Comparison of ENCODE assay signal across 25 mouse cellular contexts in the genomic region with DNA sequence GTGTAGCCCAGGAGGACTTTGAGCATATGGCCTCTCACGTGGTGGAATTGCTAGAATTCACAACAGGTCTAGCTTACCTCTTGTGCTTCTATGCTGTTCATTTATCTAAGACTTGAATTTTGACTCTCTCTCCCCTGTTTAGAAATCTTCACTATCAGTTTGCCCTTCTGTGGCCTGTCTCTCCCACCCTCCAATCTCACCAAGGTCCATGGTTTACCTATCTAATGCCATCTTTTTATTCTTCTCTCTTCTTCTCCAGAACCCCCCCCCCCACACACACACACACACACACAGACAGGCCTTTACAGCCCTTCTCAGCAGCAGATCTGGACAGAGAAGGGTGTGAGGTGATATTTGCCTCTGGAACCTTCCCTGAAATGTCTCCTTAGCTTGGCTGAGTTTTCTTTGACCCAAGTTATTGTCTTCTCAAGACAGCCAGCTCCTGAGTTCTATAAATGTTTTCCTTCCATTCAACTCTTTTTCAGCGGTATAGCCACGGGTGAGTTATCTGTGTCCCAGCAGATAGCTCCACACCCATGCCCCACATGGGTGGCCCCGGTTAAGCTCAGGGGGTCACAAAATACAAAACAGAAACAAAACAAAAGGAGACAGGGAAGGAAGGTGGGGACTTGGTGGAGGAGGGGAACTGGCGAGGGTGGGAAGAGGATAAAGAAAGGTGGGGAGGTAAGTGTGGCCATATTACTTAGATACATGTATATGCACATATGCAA. TPM values are rescaled to one million over a fixed set of nuclear protein-coding genes. Genes with fewer than 3 reads are reported as not detected.
A peak's percentile ranks its signal among the peaks of the same experiment; 100 is the strongest.
DNase-seq lines count a peak whose midpoint lies in the region; ATAC-seq lines count a peak whose summit lies in the region.
"Had no signal": no experiment of that assay in that cellular context is flagged by ENCODE, and none has a peak within 500 bp of the region (broad histone marks: within the 10 kb centered on the region; RNA-seq: fewer than 3 reads in every experiment).

No protein-coding gene starts in this region.

- no peaks in the 10 kb centered on the region for H3K27me3 ChIP-seq in heart, embryonic 11.5 days (ENCODE audit: control insufficient read depth, insufficient read depth, low read length)
- no peaks in the 10 kb centered on the region for H3K27me3 ChIP-seq in liver, embryonic 16.5 days (ENCODE audit: control insufficient read depth, insufficient read depth, low read depth, low read length)
- H3K27me3 ChIP-seq in midbrain, embryonic 10.5 days (ENCODE audit: low read depth, poor library complexity, severe bottlenecking), result no peaks in the 10 kb centered on the region
- H3K27me3 ChIP-seq: embryonic facial prominence, embryonic 12.5 days; forebrain, embryonic 13.5 days; heart, embryonic 15.5 days; midbrain, embryonic 15.5 days; neural tube, embryonic 12.5 days had no signal

- no peak overlapping the region for H3K9ac ChIP-seq in heart, embryonic 11.5 days (ENCODE audit: low read depth, low read length)
- H3K9ac ChIP-seq in liver, embryonic 16.5 days (ENCODE audit: low read depth, low read length), result no peak overlapping the region; the same call in 1 of the 2 replicates
- H3K9ac ChIP-seq: embryonic facial prominence, embryonic 12.5 days; forebrain, embryonic 13.5 days; heart, embryonic 15.5 days; midbrain, embryonic 15.5 days; neural tube, embryonic 12.5 days had no signal

- H3K36me3 ChIP-seq in heart, embryonic 11.5 days (ENCODE audit: control insufficient read depth, insufficient read depth, low read length), result no peaks in the 10 kb centered on the region
- H3K36me3 ChIP-seq in liver, embryonic 16.5 days (ENCODE audit: control insufficient read depth, insufficient read depth), result no peaks in the 10 kb centered on the region
- no peaks in the 10 kb centered on the region for H3K36me3 ChIP-seq in midbrain, embryonic 10.5 days
- H3K36me3 ChIP-seq: embryonic facial prominence, embryonic 12.5 days; heart, embryonic 15.5 days; midbrain, embryonic 15.5 days; neural tube, embryonic 12.5 days had no signal

- DNase-seq in heart, adult 11 months, result no peak
- peak; percentile 11 for DNase-seq in c-Kit-negative CD71-positive TER-119-positive erythroid progenitor cells, embryonic 14.5 days (ENCODE audit: low read depth, low spot score)
- peak; percentile 60 for DNase-seq in liver
- no peak for DNase-seq in midbrain, embryonic 10.5 days (ENCODE audit: low spot score)
- no peak for DNase-seq in adrenal gland, postnatal 25 days
- no peak for DNase-seq in yolk sac, embryonic 10.5 days (ENCODE audit: low spot score)
- DNase-seq: adrenal gland, postnatal 10 days; B cell, adult 2 months; cerebellum, adult 11-12 months; cerebellum, postnatal 25 days; kidney, adult 11 months; kidney, postnatal 4 days; layer of hippocampus, adult 9-11 months; right cerebral cortex, postnatal 14 days had no signal

- peak overlapping the region; percentile 4; the same call in 1 of the 2 replicates for H3K4me2 ChIP-seq in heart, embryonic 11.5 days
- peak overlapping the region; percentile 17 for H3K4me2 ChIP-seq in liver, embryonic 16.5 days (ENCODE audit: low read depth, low read length)
- H3K4me2 ChIP-seq: embryonic facial prominence, embryonic 12.5 days; forebrain, embryonic 13.5 days; heart, embryonic 15.5 days; midbrain, embryonic 15.5 days; neural tube, embryonic 12.5 days had no signal

- WGBS in heart, embryonic 11.5 days (ENCODE audit: insufficient replicate concordance), result 65% methylated on average over 5 of the region's 5 CpGs
- 32% methylated on average over 5 of the region's 5 CpGs for WGBS in liver, embryonic 16.5 days (ENCODE audit: insufficient replicate concordance)
- 84% methylated on average over 5 of the region's 5 CpGs for WGBS in midbrain, embryonic 10.5 days

- peak overlapping the region; percentile 46 for H3K27ac ChIP-seq in heart, embryonic 11.5 days (ENCODE audit: low read depth, low read length)
- no peak overlapping the region for H3K27ac ChIP-seq in liver, embryonic 16.5 days (ENCODE audit: low read length)
- H3K27ac ChIP-seq in midbrain, embryonic 10.5 days (replicated peaks), result no peak overlapping the region
- H3K27ac ChIP-seq: embryonic facial prominence, embryonic 12.5 days; forebrain, embryonic 13.5 days; heart, embryonic 15.5 days; hindbrain, postnatal 0 days; left cerebral cortex, adult 2 months; midbrain, embryonic 15.5 days; neural tube, embryonic 12.5 days; stomach, postnatal 0 days had no signal

- H3K4me1 ChIP-seq in heart, embryonic 11.5 days (ENCODE audit: control insufficient read depth, insufficient read depth, low read length), result 0 out of 2 replicates have a peak, but pooled peaks cover 6% of the 10 kb centered on the region
- peaks cover 11% of the 10 kb centered on the region for H3K4me1 ChIP-seq in liver, embryonic 16.5 days (ENCODE audit: control insufficient read depth, low read depth, low read length)
- H3K4me1 ChIP-seq in midbrain, embryonic 10.5 days, result peaks cover 10% of the 10 kb centered on the region
- H3K4me1 ChIP-seq: forebrain, embryonic 13.5 days; heart, embryonic 15.5 days; midbrain, embryonic 15.5 days; neural tube, embryonic 12.5 days had no signal

- peak; percentile 77 for ATAC-seq in heart, embryonic 11.5 days (replicated peaks; ENCODE audit: insufficient number of reproducible peaks, low FRiP score, low TSS enrichment)
- peak; percentile 82 for ATAC-seq in liver, embryonic 16.5 days (ENCODE audit: low read depth)
- ATAC-seq: forebrain, embryonic 13.5 days; hindbrain, postnatal 0 days; midbrain, embryonic 15.5 days had no signal

- H3K4me3 ChIP-seq in heart, embryonic 11.5 days (ENCODE audit: low read depth, low read length), result no peak overlapping the region
- H3K4me3 ChIP-seq in liver, embryonic 16.5 days (ENCODE audit: low read depth, low read length), result no peak overlapping the region
- H3K4me3 ChIP-seq in midbrain, embryonic 10.5 days, result no peak overlapping the region
- H3K4me3 ChIP-seq: embryonic facial prominence, embryonic 12.5 days; forebrain, embryonic 13.5 days; heart, embryonic 15.5 days; left cerebral cortex, adult 2 months; megakaryocyte, embryonic 14.5 days; midbrain, embryonic 15.5 days; neural tube, embryonic 12.5 days had no signal

- no peaks in the 10 kb centered on the region for H3K9me3 ChIP-seq in heart, embryonic 11.5 days (replicated peaks; ENCODE audit: control insufficient read depth, low read length)
- no peaks in the 10 kb centered on the region for H3K9me3 ChIP-seq in liver, embryonic 16.5 days (replicated peaks; ENCODE audit: control insufficient read depth, low read length)
- no peaks in the 10 kb centered on the region for H3K9me3 ChIP-seq in midbrain, embryonic 10.5 days (replicated peaks)
- H3K9me3 ChIP-seq: embryonic facial prominence, embryonic 12.5 days; forebrain, embryonic 13.5 days; heart, embryonic 15.5 days; megakaryocyte, embryonic 14.5 days; midbrain, embryonic 15.5 days; neural tube, embryonic 12.5 days had no signal

RNA-seq across cellular contexts. Expression of a gene that starts 35.4 kb away (rescaled TPM):
- 69.1 and 79.9 TPM in 2 replicates for polyA plus RNA-seq in heart, embryonic 11.5 days (2014; fragmentation: Nextera tagmentation; extraction: Ambion mirVana)
- 7.0 and 7.3 TPM in 2 replicates for polyA plus RNA-seq in liver, embryonic 16.5 days (2015; fragmentation: Nextera tagmentation; extraction: Ambion mirVana)
- polyA plus RNA-seq in midbrain, embryonic 10.5 days (2016; fragmentation: Nextera tagmentation; extraction: Ambion mirVana), result 27.0 and 29.3 TPM in 2 replicates
- total RNA-seq in adrenal gland, postnatal 25 days (2021), result 47.2 and 57.1 TPM in 2 replicates

Comparison
In these comparisons a context has a peak if more than half of its experiments do, and no peak if none do; other contexts are left out.
1. DNase-seq: peak in c-Kit-negative CD71-positive TER-119-positive erythroid progenitor cells, embryonic 14.5 days (single experiment) and liver (single experiment); none in heart, adult 11 months (single experiment), midbrain, embryonic 10.5 days (single experiment), adrenal gland, postnatal 25 days (single experiment) and yolk sac, embryonic 10.5 days (single experiment).